Mouse (Mus musculus) embryonic facial prominence, embryonic 13.5 days (tissue): ENCODE measurements around the gene Arhgap29. TPM values are rescaled to one million over a fixed set of nuclear protein-coding genes. Genes with fewer than 3 reads are reported as not detected.
A peak's percentile ranks its signal among the peaks of the same experiment; 100 is the strongest.

Source experiments
- ATAC-seq: fragments of 200-750 bp; cut with Nextera tagmentation; 2 replicates; pipeline ENCODE4 v1.8.0; 2017; ENCODE audit warnings: low read depth; ENCODE audit not compliant: insufficient number of reproducible peaks, insufficient read depth, low FRiP score, low TSS enrichment
- H3K27ac ChIP-seq: fragments of 300-500 bp; sonication (generic); 2 replicates; pipeline ENCODE4 v1.5.1; 2015; ENCODE audit warnings: moderate library complexity, mild to moderate bottlenecking, inconsistent platforms
- H3K27me3 ChIP-seq: fragments of 300-500 bp; sonication (generic); 2 replicates; pipeline ENCODE4 v1.6.1; 2015; ENCODE audit warnings: mild to moderate bottlenecking, inconsistent platforms
- H3K36me3 ChIP-seq: fragments of 300-500 bp; sonication (generic); 2 replicates; pipeline ENCODE4 v1.6.1; 2015; ENCODE audit warnings: mild to moderate bottlenecking, inconsistent platforms
- H3K4me1 ChIP-seq: fragments of 300-500 bp; sonication (generic); 2 replicates; pipeline ENCODE4 v1.6.1; 2015; ENCODE audit warnings: inconsistent platforms
- H3K4me2 ChIP-seq: fragments of 300-500 bp; sonication (generic); 2 replicates; pipeline ENCODE4 v1.6.1; 2015; ENCODE audit warnings: moderate library complexity, mild to moderate bottlenecking, inconsistent platforms
- H3K4me3 ChIP-seq: fragments of 300-500 bp; sonication (generic); 2 replicates; pipeline ENCODE4 v1.5.1; 2015; ENCODE audit warnings: mild to moderate bottlenecking, inconsistent platforms
- H3K9ac ChIP-seq: fragments of 300-500 bp; sonication (generic); 2 replicates; pipeline ENCODE4 v1.6.1; 2015; ENCODE audit warnings: mild to moderate bottlenecking, inconsistent platforms
- H3K9me3 ChIP-seq: fragments of 300-500 bp; sonication (generic); 2 replicates; pipeline ENCODE4 v1.6.1; 2016; ENCODE audit warnings: inconsistent platforms
- WGBS: fragments of 180-500 bp; shearing (Covaris S2); methylation state at CpG from one replicate; pipeline ENCODE4 v1.1.7; 2015; ENCODE audit warnings: mixed read lengths; 5-methylcytosine and 5-hydroxymethylcytosine counted together
- polyA plus RNA-seq: library from polyadenylated mRNA; unstranded; fragments of >200 nt; fragmentation: Nextera tagmentation; extraction: Ambion mirVana; gene quantifications from 2 replicates; pipeline ENCODE4 v1.2.1, GENCODE M21; 2015

The Arhgap29 gene
- 44.2 and 49.3 TPM in 2 replicates for polyA plus RNA-seq

GRCm38 (mm10) chr3:121952041-121952591 lies at the start of gene Arhgap29:
TSS of gene Arhgap29 (plus strand) at chr3:121952541.
- Histone ChIP-seq H3K4me1 (peaks cover 9% of the 10 kb centered on the region; the same call in 1 of the 2 replicates), H3K36me3 (no peaks in the 10 kb centered on the region; the same call in 1 of the 2 replicates), H3K4me3 (peak within 1 kb of the TSS; percentile 74), H3K27ac (0 out of 2 replicates have a peak within 1 kb of the TSS, but pooled peaks have one; percentile 7), H3K9me3 (no peaks in the 10 kb centered on the region), H3K4me2 (peak within 1 kb of the TSS; percentile 78), H3K9ac (peak within 1 kb of the TSS; percentile 80), H3K27me3 (no peaks in the 10 kb centered on the region)
- WGBS = 88% methylated on average over 8 of the region's 8 CpGs
- ATAC-seq = no peak

- no peak overlapping the region for H3K27ac ChIP-seq
- H3K4me1 ChIP-seq = peaks cover 23% of the 10 kb centered on the region
- H3K4me2 ChIP-seq = no peak overlapping the region
- H3K9me3 ChIP-seq = no peaks in the 10 kb centered on the region
- no peak overlapping the region for H3K9ac ChIP-seq
- ATAC-seq = no peak
- H3K27me3 ChIP-seq = no peaks in the 10 kb centered on the region
- no peaks in the 10 kb centered on the region for H3K36me3 ChIP-seq
- WGBS = 68% methylated on average over 5 of the region's 5 CpGs
- no peak overlapping the region for H3K4me3 ChIP-seq
These were observed 49.6 kb upstream of the Arhgap29 start for GRCm38 (mm10) chr3:121902729-121903128.

GRCm38 (mm10) chr3:121903286-121903685 lies 49.1 kb upstream of the Arhgap29 start:
- no peak overlapping the region for H3K4me3 ChIP-seq
- peaks cover 23% of the 10 kb centered on the region for H3K4me1 ChIP-seq
- no peaks in the 10 kb centered on the region for H3K9me3 ChIP-seq
- no peak overlapping the region for H3K4me2 ChIP-seq
- H3K27ac ChIP-seq = no peak overlapping the region
- H3K36me3 ChIP-seq = no peaks in the 10 kb centered on the region
- ATAC-seq = no peak
- 51% methylated on average over 4 of the region's 4 CpGs for WGBS
- H3K27me3 ChIP-seq = no peaks in the 10 kb centered on the region
- H3K9ac ChIP-seq = no peak overlapping the region

- peak overlapping the region; percentile 24; the same call in 1 of the 2 replicates for H3K4me2 ChIP-seq
- no peak for ATAC-seq
- no peaks in the 10 kb centered on the region for H3K9me3 ChIP-seq
- no peaks in the 10 kb centered on the region for H3K36me3 ChIP-seq
- no peak overlapping the region for H3K4me3 ChIP-seq
- no peaks in the 10 kb centered on the region for H3K27me3 ChIP-seq
- H3K9ac ChIP-seq = no peak overlapping the region
- H3K27ac ChIP-seq = peak overlapping the region; percentile 7; the same call in 1 of the 2 replicates
- peaks cover 23% of the 10 kb centered on the region for H3K4me1 ChIP-seq
- WGBS = 37% methylated on average over 8 of the region's 8 CpGs
These were observed 48.6 kb upstream of the Arhgap29 start for GRCm38 (mm10) chr3:121903695-121904094.

GRCm38 (mm10) chr3:121904476-121904875 lies 47.9 kb upstream of the Arhgap29 start:
- Histone ChIP-seq H3K4me1 (peaks cover 23% of the 10 kb centered on the region), H3K9ac (no peak overlapping the region), H3K36me3 (no peaks in the 10 kb centered on the region), H3K27ac (no peak overlapping the region), H3K27me3 (no peaks in the 10 kb centered on the region), H3K9me3 (no peaks in the 10 kb centered on the region), H3K4me2 (no peak overlapping the region), H3K4me3 (no peak overlapping the region)
- 82% methylated on average over 2 of the region's 2 CpGs for WGBS
- ATAC-seq = no peak

- Histone ChIP-seq H3K36me3 (no peaks in the 10 kb centered on the region), H3K9ac (no peak overlapping the region), H3K4me1 (peaks cover 23% of the 10 kb centered on the region), H3K4me3 (no peak overlapping the region), H3K9me3 (no peaks in the 10 kb centered on the region), H3K27me3 (no peaks in the 10 kb centered on the region), H3K27ac (no peak overlapping the region), H3K4me2 (no peak overlapping the region)
- WGBS = 32% methylated on average over 8 of the region's 8 CpGs
- ATAC-seq = no peak
These were observed 45.7 kb upstream of the Arhgap29 start for GRCm38 (mm10) chr3:121906623-121907022.

- no peak overlapping the region for H3K9ac ChIP-seq
- H3K4me1 ChIP-seq = peaks cover 3% of the 10 kb centered on the region; the same call in 1 of the 2 replicates
- H3K36me3 ChIP-seq = no peaks in the 10 kb centered on the region
- WGBS = 46% methylated on average over 3 of the region's 3 CpGs
- ATAC-seq = no peak
- H3K9me3 ChIP-seq = no peaks in the 10 kb centered on the region
- no peak overlapping the region for H3K4me3 ChIP-seq
- no peak overlapping the region for H3K4me2 ChIP-seq
- no peaks in the 10 kb centered on the region for H3K27me3 ChIP-seq
- H3K27ac ChIP-seq = no peak overlapping the region
These were observed 43.2 kb upstream of the Arhgap29 start for GRCm38 (mm10) chr3:121909155-121909554.

- no peaks in the 10 kb centered on the region for H3K9me3 ChIP-seq
These were observed 38.9 kb upstream of the Arhgap29 start for GRCm38 (mm10) chr3:121913476-121913875.

GRCm38 (mm10) chr3:121914459-121915185 lies 37.7 kb upstream of the Arhgap29 start:
- H3K36me3 ChIP-seq = no peaks in the 10 kb centered on the region
- peak overlapping the region; percentile 33; the same call in 1 of the 2 replicates for H3K27ac ChIP-seq
- 61% methylated on average over 13 of the region's 13 CpGs for WGBS

More at GRCm38 (mm10) chr3:121913476-121913875, 38.9 kb upstream of the Arhgap29 start:
- no peak for ATAC-seq
- Histone ChIP-seq H3K4me1 (peaks cover 7% of the 10 kb centered on the region; the same call in 1 of the 2 replicates), H3K27ac (no peak overlapping the region), H3K4me2 (no peak overlapping the region), H3K9ac (no peak overlapping the region), H3K27me3 (no peaks in the 10 kb centered on the region), H3K36me3 (no peaks in the 10 kb centered on the region), H3K4me3 (no peak overlapping the region)
- WGBS = 84% methylated on average over 5 of the region's 5 CpGs

GRCm38 (mm10) chr3:121915191-121915590 lies 37.1 kb upstream of the Arhgap29 start:
- 82% methylated on average over 6 of the region's 6 CpGs for WGBS
- H3K4me2 ChIP-seq = no peak overlapping the region
- H3K9me3 ChIP-seq = no peaks in the 10 kb centered on the region
- no peak overlapping the region for H3K9ac ChIP-seq
- no peak overlapping the region for H3K4me3 ChIP-seq
- H3K27ac ChIP-seq = no peak overlapping the region
- H3K36me3 ChIP-seq = no peaks in the 10 kb centered on the region
- 0 out of 2 replicates have a peak, but pooled peaks cover 3% of the 10 kb centered on the region for H3K4me1 ChIP-seq
- no peak for ATAC-seq
- no peaks in the 10 kb centered on the region for H3K27me3 ChIP-seq

More at GRCm38 (mm10) chr3:121914459-121915185, 37.7 kb upstream of the Arhgap29 start:
- no peaks in the 10 kb centered on the region for H3K9me3 ChIP-seq
- H3K27me3 ChIP-seq = no peaks in the 10 kb centered on the region
- peaks cover 5% of the 10 kb centered on the region; the same call in 1 of the 2 replicates for H3K4me1 ChIP-seq
- no peak overlapping the region for H3K4me3 ChIP-seq
- no peak overlapping the region for H3K9ac ChIP-seq
- ATAC-seq = no peak
- no peak overlapping the region for H3K4me2 ChIP-seq

- Histone ChIP-seq H3K9me3 (no peaks in the 10 kb centered on the region), H3K27me3 (no peaks in the 10 kb centered on the region), H3K9ac (no peak overlapping the region), H3K4me1 (0 out of 2 replicates have a peak, but pooled peaks cover 3% of the 10 kb centered on the region), H3K4me3 (no peak overlapping the region), H3K27ac (no peak overlapping the region), H3K4me2 (no peak overlapping the region), H3K36me3 (no peaks in the 10 kb centered on the region)
- no peak for ATAC-seq
- WGBS = 81% methylated on average over 5 of the region's 5 CpGs
These were observed 35.4 kb upstream of the Arhgap29 start for GRCm38 (mm10) chr3:121916802-121917532.
